In the genomic region with DNA sequence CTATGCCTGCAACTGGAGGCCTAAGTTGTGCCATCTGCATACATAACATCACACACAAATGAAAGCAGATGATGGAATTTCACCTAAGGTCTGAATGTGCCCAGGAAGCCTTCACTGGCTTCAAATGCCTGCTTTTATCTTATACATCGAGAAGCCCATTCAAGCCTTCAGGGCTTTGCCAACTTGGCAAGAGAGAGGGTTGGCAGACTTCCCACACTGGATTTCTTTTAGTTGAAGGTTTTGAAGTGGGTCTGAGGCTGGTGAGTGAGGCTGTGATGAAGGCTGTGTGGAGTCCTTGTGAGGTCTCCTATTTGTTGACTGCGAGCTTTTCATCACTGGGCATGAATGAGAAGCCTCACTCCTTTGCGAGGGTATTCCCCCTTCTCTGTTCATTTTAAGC, we compare ENCODE assay signal across 9 mouse cellular contexts.
DNase-seq lines count a peak whose midpoint lies in the region; ATAC-seq and TF ChIP-seq lines count a peak whose summit lies in the region.
"Had no signal": no experiment of that assay in that cellular context is flagged by ENCODE, and none has a peak within 500 bp of the region (broad histone marks: within the 10 kb centered on the region; RNA-seq: fewer than 3 reads in every experiment).

No protein-coding gene starts in this region.

- peak; percentile 57 for DNase-seq in forebrain, embryonic 11.5 days (ENCODE audit: low spot score)
- DNase-seq in forebrain, embryonic 10.5 days (ENCODE audit: extremely low spot score, low spot score), result no peak
- DNase-seq in NIH3T3 (ENCODE audit: low read depth), result peak; percentile 79
- peak; percentile 56 to 76 for DNase-seq in cerebellum, postnatal 4 days (ENCODE audit: low spot score in 2 of 2)
- peak; percentile 53 for DNase-seq in kidney, postnatal 10 days
- DNase-seq in lung, postnatal 0 days (ENCODE audit: low spot score), result peak; percentile 79
- peak; percentile 26 for DNase-seq in telencephalon, adult 2 months (ENCODE audit: low read depth, low spot score)
- no peak for DNase-seq in thymus, postnatal 25 days

- no peak for TF ChIP-seq CTCF in lung, postnatal 0 days (IDR thresholded peaks at IDR 0.05)

- no peaks in the 10 kb centered on the region for H3K9me3 ChIP-seq in forebrain, embryonic 11.5 days (ENCODE audit: control insufficient read depth, low read length)
- H3K9me3 ChIP-seq in forebrain, embryonic 10.5 days, result no peaks in the 10 kb centered on the region
- H3K9me3 ChIP-seq in lung, postnatal 0 days (ENCODE audit: low read length), result no peaks in the 10 kb centered on the region
- H3K9me3 ChIP-seq: limb, embryonic 15.5 days had no signal

- no peaks in the 10 kb centered on the region; the same call in 1 of the 2 replicates for H3K4me1 ChIP-seq in forebrain, embryonic 11.5 days (replicated peaks; ENCODE audit: control insufficient read depth, insufficient read depth, low read length)
- H3K4me1 ChIP-seq in forebrain, embryonic 10.5 days, result peaks cover 12% of the 10 kb centered on the region
- peaks cover 5% of the 10 kb centered on the region; the same call in 1 of the 2 replicates for H3K4me1 ChIP-seq in lung, postnatal 0 days (ENCODE audit: insufficient read depth, low read depth, low read length)

- no peak overlapping the region for H3K27ac ChIP-seq in forebrain, embryonic 11.5 days (ENCODE audit: low read depth, low read length)
- no peak overlapping the region for H3K27ac ChIP-seq in forebrain, embryonic 10.5 days
- H3K27ac ChIP-seq in lung, postnatal 0 days (ENCODE audit: low read length), result no peak overlapping the region
- H3K27ac ChIP-seq: limb, embryonic 15.5 days had no signal

- no peak overlapping the region for H3K4me3 ChIP-seq in forebrain, embryonic 11.5 days (ENCODE audit: low read depth, low read length)
- H3K4me3 ChIP-seq in forebrain, embryonic 10.5 days, result no peak overlapping the region
- no peak overlapping the region for H3K4me3 ChIP-seq in lung, postnatal 0 days (ENCODE audit: low read depth, low read length)
- H3K4me3 ChIP-seq: limb, embryonic 15.5 days had no signal

- H3K4me2 ChIP-seq in forebrain, embryonic 11.5 days (ENCODE audit: low read depth, low read length, severe bottlenecking), result no peak overlapping the region
- H3K4me2 ChIP-seq in lung, postnatal 0 days (replicated peaks; ENCODE audit: low read depth, low read length), result no peak overlapping the region
- H3K4me2 ChIP-seq: limb, embryonic 15.5 days had no signal

- WGBS in forebrain, embryonic 11.5 days, result 41% methylated on average over 3 of the region's 3 CpGs
- 64% methylated on average over 3 of the region's 3 CpGs for WGBS in forebrain, embryonic 10.5 days
- 30% methylated on average over 3 of the region's 3 CpGs for WGBS in lung, postnatal 0 days

- no peaks in the 10 kb centered on the region for H3K36me3 ChIP-seq in forebrain, embryonic 11.5 days (ENCODE audit: control insufficient read depth, insufficient read depth, low read length)
- no peaks in the 10 kb centered on the region for H3K36me3 ChIP-seq in forebrain, embryonic 10.5 days (replicated peaks)
- H3K36me3 ChIP-seq in lung, postnatal 0 days (ENCODE audit: insufficient read depth, low read length), result no peaks in the 10 kb centered on the region
- H3K36me3 ChIP-seq: limb, embryonic 15.5 days had no signal

- peak; percentile 81 for ATAC-seq in forebrain, embryonic 11.5 days (replicated peaks; ENCODE audit: low FRiP score)
- ATAC-seq in lung, postnatal 0 days, result peak; percentile 77

- no peak overlapping the region for H3K9ac ChIP-seq in forebrain, embryonic 11.5 days (ENCODE audit: low read length)
- H3K9ac ChIP-seq in lung, postnatal 0 days (replicated peaks; ENCODE audit: low read depth), result no peak overlapping the region
- H3K9ac ChIP-seq: limb, embryonic 15.5 days had no signal

- H3K27me3 ChIP-seq in forebrain, embryonic 11.5 days (ENCODE audit: control insufficient read depth, insufficient read depth, low read length), result no peaks in the 10 kb centered on the region
- H3K27me3 ChIP-seq in forebrain, embryonic 10.5 days (ENCODE audit: poor library complexity, severe bottlenecking), result no peaks in the 10 kb centered on the region
- H3K27me3 ChIP-seq in lung, postnatal 0 days (replicated peaks; ENCODE audit: insufficient read depth, low read length), result no peaks in the 10 kb centered on the region
- H3K27me3 ChIP-seq: limb, embryonic 15.5 days had no signal

- TF ChIP-seq EP300 in lung, postnatal 0 days (IDR thresholded peaks at IDR 0.05), result no peak

Comparison
In these comparisons a context has a peak if more than half of its experiments do, and no peak if none do; other contexts are left out.
1. DNase-seq: peak in forebrain, embryonic 11.5 days (single experiment), NIH3T3 (single experiment), cerebellum, postnatal 4 days (2 of 2), kidney, postnatal 10 days (single experiment), lung, postnatal 0 days (single experiment) and telencephalon, adult 2 months (single experiment); none in forebrain, embryonic 10.5 days (single experiment) and thymus, postnatal 25 days (single experiment).